Mouse (Mus musculus) embryo, embryonic 9.5 days (tissue): ENCODE data around the gene Cel.

ENCODE experiments used
- DNase-seq: peaks from one replicate; pipeline ENCODE4 v3.0.0-alpha.2; 2017; ENCODE audit errors: extremely low spot score

Cel gene

DNA sequence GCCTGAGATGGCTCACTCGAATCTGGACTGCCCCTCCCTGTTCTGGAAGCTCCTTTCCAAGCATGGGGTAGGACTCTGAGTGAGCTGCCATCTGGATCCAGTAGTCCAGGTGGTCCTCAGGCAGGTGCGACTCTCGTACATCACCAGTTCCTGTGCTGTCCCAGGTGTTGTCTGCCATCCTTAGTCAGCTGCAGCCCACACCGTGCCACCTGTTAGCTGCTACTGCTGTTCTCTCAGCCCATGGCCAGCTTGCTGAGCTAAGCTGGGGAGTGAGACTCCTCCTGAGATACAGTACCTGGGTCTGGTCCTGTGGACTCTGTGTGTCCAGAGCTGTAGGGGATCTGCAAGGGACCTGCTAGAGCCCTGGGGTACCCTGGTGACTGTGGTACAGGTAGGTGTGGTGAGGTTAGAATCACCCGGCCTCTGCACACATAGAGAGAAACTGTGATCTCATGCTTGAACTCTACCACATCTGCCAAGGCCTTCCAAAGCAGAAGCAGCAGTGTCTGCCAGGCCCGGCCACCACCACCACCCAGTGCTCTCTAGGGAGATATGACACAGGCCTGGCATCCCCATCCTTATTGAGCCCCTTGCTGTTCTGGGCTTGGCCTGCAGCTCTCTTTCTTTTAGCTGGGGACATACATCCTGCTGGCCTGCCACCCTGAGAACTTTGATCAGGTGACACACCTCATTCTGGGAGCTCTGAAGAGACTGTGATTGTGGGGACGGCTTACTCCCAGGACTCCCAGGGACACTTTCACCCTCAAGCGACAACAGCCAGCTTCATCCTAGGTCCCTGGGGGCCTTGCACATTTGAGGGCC lies 25.0 kb downstream of the Cel start:
- no peak for DNase-seq

GRCm38 (mm10) chr2:28537634-28537920 lies 25.6 kb downstream of the Cel start:
- no peak for DNase-seq

GRCm38 (mm10) chr2:28536766-28537633 lies 26.2 kb downstream of the Cel start:
- DNase-seq = no peak

- no peak for DNase-seq
Observed at GRCm38 (mm10) chr2:28536166-28536565, 27.0 kb downstream of the Cel start.

DNA sequence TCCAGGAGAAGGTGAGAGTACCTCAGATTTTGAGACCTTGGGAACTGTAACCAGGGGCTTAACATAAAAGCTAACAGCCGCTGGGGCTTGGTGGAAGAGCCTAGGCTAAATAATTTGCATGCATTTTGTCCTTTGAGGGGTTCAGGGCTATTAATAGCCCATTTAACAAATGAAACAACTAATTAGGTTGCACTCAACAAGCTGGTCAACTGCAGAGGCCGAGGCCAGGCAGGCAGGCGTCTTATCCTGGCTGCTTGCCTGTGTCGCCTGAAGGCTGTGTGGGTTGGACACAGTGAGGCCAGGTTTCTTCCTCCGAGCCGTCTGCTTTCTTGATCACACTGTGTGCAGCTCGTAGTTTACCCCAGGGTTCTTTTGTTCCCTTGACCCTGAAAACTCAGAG lies 27.6 kb downstream of the Cel start:
- no peak for DNase-seq

DNA sequence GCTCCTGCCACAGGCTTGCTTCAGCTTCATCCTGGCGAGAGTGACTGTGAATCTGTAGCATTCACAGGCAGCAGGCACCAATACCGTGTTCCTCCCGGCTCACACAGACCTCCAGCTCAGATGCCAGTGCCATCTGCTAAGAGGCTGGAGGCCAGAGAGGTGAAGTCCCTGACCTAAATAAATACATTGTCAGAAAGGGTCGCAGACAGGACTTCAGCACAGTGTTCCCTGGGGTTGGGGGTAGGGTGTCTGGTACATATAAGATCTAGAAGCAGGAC lies 28.0 kb downstream of the Cel start:
- DNase-seq = peak; percentile 40

DNA sequence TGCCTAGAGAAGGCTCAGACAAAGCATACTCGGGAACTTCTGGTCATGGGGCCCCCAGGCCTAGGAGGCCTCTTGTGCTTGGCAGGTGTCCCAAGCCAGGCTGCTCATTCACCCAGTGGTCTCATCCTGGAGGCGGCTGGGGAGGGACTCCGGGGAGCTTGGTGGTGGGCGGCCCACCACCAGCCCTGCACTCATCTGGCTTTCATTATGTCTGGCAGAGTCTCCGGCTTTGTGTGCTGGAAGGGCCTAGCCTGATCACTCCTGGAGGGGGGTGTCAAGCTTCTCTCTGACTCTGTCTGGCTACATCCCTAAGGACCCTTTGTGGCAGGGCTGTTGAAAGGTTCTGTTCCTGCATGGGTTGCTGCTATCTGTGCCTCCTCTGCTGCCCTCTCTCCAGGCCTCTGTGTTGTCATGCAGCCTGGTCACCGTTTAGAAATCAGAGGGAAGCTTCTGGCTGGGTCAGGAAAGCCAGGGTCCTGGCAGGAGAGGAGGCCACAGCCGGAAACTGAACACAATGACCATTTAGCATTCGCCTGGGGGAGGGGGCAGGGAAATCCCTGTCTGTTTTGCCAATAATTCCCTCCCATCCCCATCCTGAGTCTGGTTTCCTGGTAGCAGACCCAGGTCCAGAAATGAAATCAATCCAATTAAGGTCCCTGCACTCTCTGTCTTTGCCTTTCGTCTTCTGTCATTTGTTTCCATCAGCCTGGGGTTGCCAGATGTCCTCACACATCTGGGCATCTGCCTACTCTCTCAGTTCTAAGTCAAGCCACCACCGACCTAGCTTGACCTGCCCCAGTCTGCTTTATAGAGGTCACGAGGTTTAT lies 28.6 kb downstream of the Cel start:
- DNase-seq = peak; percentile 55

GRCm38 (mm10) chr2:28533901-28534435 lies 29.2 kb downstream of the Cel start:
- DNase-seq = no peak

DNA sequence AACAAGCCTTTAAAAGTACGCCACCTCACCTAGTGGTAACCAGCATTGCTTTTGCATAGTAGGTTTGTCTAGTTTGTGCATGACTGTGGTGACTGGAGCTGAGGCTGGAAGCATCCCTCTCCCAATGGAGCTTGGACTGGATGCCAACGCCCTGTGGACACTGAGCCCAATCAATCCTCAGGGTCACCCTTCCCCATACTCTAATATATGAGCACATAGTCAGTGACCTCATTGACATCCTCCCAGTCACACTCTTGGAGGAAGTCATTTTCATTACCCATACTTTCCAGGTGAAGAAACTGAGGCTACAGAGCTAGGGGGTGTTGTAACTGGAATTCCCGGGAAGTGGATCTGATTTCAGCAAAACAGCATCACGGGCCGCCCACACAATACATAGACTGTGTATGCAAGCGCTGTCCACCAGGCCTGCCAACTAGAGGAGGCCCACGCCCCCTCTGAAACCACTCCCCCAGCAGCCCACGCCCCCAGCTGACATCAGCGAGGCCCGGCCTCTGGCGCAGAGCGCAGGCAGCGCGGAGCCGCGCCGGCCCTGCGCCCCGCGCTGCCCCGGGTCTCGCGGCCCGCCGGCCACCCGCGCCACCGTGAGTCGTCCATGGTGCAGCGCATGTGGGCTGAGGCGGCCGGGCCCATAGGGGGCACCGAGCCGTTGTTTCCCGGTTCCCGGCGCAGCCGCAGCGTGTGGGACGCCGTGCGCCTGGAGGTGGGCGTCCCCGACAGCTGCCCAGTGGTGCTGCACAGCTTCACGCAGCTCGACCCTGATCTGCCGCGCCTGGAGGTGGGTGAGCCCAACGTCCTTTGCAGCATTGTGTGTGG lies 30.0 kb downstream of the Cel start:
- DNase-seq = peak; percentile 89

GRCm38 (mm10) chr2:28530311-28530710 lies 32.9 kb downstream of the Cel start:
- DNase-seq = no peak

- DNase-seq = no peak
Observed at GRCm38 (mm10) chr2:28529856-28530255, 33.3 kb downstream of the Cel start.

GRCm38 (mm10) chr2:28528354-28528730 lies 34.9 kb downstream of the Cel start:
- DNase-seq = no peak

DNA sequence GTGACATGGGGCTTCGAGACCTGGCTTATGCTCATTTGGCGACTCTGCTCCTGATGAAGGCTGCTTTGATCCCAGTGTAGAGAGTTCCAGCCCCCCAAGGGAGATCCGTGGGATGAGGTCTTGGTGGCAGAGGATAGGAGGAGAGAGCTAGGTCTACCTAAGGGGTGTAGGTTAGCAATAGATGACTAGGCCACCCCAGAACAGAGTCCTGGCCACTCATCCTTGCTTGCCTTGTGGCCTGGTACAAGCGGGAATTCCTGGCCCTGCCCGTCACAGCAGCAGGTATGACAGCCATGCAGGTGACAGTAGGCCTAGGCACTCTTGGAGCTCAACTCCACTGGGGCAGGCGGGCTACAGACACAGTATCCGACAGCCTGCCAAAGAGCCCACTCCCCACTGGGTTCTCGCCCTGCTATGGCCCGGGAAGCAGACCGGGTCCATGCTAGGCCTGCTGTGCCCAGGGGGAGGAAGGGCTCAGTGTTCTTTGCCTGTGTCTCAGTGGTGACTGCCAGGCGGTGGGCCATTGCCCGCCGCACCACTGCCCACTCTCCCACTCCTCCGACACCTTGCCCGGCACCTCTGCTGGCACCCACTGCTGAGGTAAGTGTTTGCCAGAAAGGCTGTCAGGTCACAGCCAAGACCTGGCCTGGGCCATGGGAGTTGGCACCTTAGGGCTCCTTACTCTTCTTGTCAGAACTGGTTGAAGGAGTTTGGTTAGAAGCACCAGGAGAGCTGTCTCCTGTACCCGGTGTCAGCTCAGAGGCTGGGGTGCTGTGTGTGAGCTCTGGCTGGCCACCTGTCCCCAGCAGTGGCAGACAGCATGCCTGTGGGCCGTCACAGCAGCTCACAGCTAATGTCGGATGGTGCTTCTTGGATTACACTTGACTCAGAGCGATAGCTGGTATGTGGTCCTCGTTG lies 35.5 kb downstream of the Cel start:
- DNase-seq = no peak

GRCm38 (mm10) chr2:28525943-28526876 lies 37.0 kb downstream of the Cel start:
- DNase-seq = no peak

- DNase-seq = peak; percentile 74
Observed at GRCm38 (mm10) chr2:28525219-28525942, 37.8 kb downstream of the Cel start.

DNA sequence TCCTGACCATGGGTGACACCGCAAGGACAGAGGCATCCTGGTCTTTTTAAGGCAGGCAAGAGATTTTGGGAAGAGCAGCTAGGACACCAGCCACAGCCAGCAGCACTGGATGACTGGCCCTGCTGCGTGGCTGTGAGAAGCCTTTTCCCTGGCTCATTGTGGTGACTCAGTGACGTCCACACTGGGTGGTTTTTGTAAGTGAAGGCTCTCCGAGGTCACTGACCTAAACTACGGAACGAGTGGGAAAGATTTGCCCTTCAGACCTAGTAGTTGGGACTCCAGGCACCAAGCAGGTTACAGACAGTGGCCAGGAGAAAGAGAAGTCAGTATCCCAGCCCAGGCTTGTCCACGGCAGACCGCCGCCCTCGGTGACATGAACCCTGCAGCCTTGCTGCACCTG lies 38.8 kb downstream of the Cel start:
- no peak for DNase-seq

GRCm38 (mm10) chr2:28523643-28524117 lies 39.5 kb downstream of the Cel start:
- DNase-seq = peak; percentile 27

DNA sequence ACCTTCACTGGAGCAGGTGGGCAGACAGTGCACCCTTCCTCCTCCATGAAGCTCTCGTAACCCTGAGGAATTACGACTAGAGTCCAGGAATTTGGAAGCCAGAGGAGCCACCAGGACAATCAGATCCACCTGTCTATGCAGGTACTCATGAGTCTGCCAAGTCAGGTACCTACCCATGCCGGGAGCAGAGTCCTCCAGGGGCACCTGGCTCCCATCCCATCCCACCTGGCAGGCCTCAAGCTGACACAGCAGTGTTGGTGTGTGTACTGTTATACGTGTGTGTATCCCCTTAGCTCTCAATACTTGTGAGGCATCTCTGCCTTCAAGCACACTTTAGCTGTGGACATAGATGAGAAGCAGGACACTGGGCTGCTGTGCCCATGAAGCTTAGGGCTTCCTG lies 41.0 kb downstream of the Cel start:
- DNase-seq = no peak
